Mouse (Mus musculus): ENCODE measurements around the gene Sf3b3. TPM values are rescaled to one million over a fixed set of nuclear protein-coding genes. Genes with fewer than 3 reads are reported as not detected.
"Not testable (repeated sequence)": the region's sequence is repeated elsewhere in the genome, so short reads cannot be mapped to it uniquely, and the experiment has no call there.

Sf3b3 gene
- total RNA-seq, 2 experiments from 2014 or later = 56.0 to 58.3 TPM

- intact Hi-C loops (cut with DNase I) = no loop called here
- peak in 1 of 2 experiments; percentile 56 for DNase-seq (ENCODE audit: extremely low spot score in 1 of 2, low spot score in 2 of 2)
These were observed 57.6 kb downstream of the Sf3b3 start for GRCm38 (mm10) chr8:110788981-110789380.

- intact Hi-C loops (cut with DNase I) = no loop called here
- no peak for DNase-seq (ENCODE audit: extremely low spot score in 1 of 2, low spot score in 2 of 2)
These were observed 59.1 kb downstream of the Sf3b3 start for GRCm38 (mm10) chr8:110787411-110787954.

- DNase-seq (ENCODE audit: extremely low spot score in 1 of 2, low spot score in 2 of 2) = no peak
- intact Hi-C loops (cut with DNase I) = no loop called here
These were observed 59.7 kb downstream of the Sf3b3 start for GRCm38 (mm10) chr8:110786934-110787333.

- DNase-seq (ENCODE audit: extremely low spot score in 1 of 2, low spot score in 2 of 2); intact Hi-C loops (cut with DNase I): not testable (repeated sequence)
These were observed 60.1 kb downstream of the Sf3b3 start for GRCm38 (mm10) chr8:110786501-110786900.

GRCm38 (mm10) chr8:110785366-110785765 is 61.2 kb downstream of the Sf3b3 start:
- DNase-seq (ENCODE audit: extremely low spot score in 1 of 2, low spot score in 2 of 2) = no peak
- intact Hi-C loops (cut with DNase I) = no loop called here

GRCm38 (mm10) chr8:110779924-110780718 is 66.5 kb downstream of the Sf3b3 start:
- no peak for DNase-seq (ENCODE audit: extremely low spot score in 1 of 2, low spot score in 2 of 2)

GRCm38 (mm10) chr8:110776335-110776734 is 70.3 kb downstream of the Sf3b3 start:
- intact Hi-C loops (cut with DNase I) = no loop called here
- DNase-seq (ENCODE audit: extremely low spot score in 1 of 2, low spot score in 2 of 2) = no peak

More at GRCm38 (mm10) chr8:110779924-110780718, 66.5 kb downstream of the Sf3b3 start:
- intact Hi-C loops (cut with DNase I) = no loop called here

GRCm38 (mm10) chr8:110775721-110776120 is 70.9 kb downstream of the Sf3b3 start:
- no peak for DNase-seq (ENCODE audit: extremely low spot score in 1 of 2, low spot score in 2 of 2)
- intact Hi-C loops (cut with DNase I) = no loop called here

- no peak for DNase-seq (ENCODE audit: extremely low spot score in 1 of 2, low spot score in 2 of 2)
- intact Hi-C loops (cut with DNase I) = no loop called here
These were observed 71.3 kb downstream of the Sf3b3 start for GRCm38 (mm10) chr8:110775316-110775715.

- intact Hi-C loops (cut with DNase I) = no loop called here
- DNase-seq (ENCODE audit: extremely low spot score in 1 of 2, low spot score in 2 of 2) = no peak
These were observed 71.9 kb downstream of the Sf3b3 start for GRCm38 (mm10) chr8:110774725-110775124.

- DNase-seq (ENCODE audit: extremely low spot score in 1 of 2, low spot score in 2 of 2) = no peak
- intact Hi-C loops (cut with DNase I) = no loop called here
These were observed 72.5 kb downstream of the Sf3b3 start for GRCm38 (mm10) chr8:110774047-110774446.

GRCm38 (mm10) chr8:110772452-110772851 is 74.1 kb downstream of the Sf3b3 start:
- DNase-seq (ENCODE audit: extremely low spot score in 1 of 2, low spot score in 2 of 2) = no peak
- intact Hi-C loops (cut with DNase I) = no loop called here

- no peak for DNase-seq (ENCODE audit: extremely low spot score in 1 of 2, low spot score in 2 of 2)
- intact Hi-C loops (cut with DNase I) = no loop called here
These were observed 79.3 kb downstream of the Sf3b3 start for GRCm38 (mm10) chr8:110767261-110767660.

- no peak for DNase-seq (ENCODE audit: extremely low spot score in 1 of 2, low spot score in 2 of 2)
- intact Hi-C loops (cut with DNase I) = no loop called here
These were observed 81.9 kb downstream of the Sf3b3 start for GRCm38 (mm10) chr8:110764671-110765070.

GRCm38 (mm10) chr8:110761988-110762387 is 84.6 kb downstream of the Sf3b3 start:
- intact Hi-C loops (cut with DNase I) = no loop called here
- DNase-seq (ENCODE audit: extremely low spot score in 1 of 2, low spot score in 2 of 2) = no peak

- DNase-seq (ENCODE audit: extremely low spot score in 1 of 2, low spot score in 2 of 2) = peak in 1 of 2 experiments; percentile 88
- intact Hi-C loops (cut with DNase I) = no loop called here
These were observed 85.4 kb downstream of the Sf3b3 start for GRCm38 (mm10) chr8:110761185-110761584.

- DNase-seq (ENCODE audit: extremely low spot score in 1 of 2, low spot score in 2 of 2) = no peak
- intact Hi-C loops (cut with DNase I) = no loop called here
These were observed 86.2 kb downstream of the Sf3b3 start for GRCm38 (mm10) chr8:110760280-110760940.

Measured in left cerebral cortex, postnatal 10 days (tissue).